Mouse (Mus musculus): ENCODE measurements around the gene Defb48. TPM values are rescaled to one million over a fixed set of nuclear protein-coding genes. Genes with fewer than 3 reads are reported as not detected.

Gene Defb48
- polyA plus RNA-seq, 1 experiment, result not detected

DNA sequence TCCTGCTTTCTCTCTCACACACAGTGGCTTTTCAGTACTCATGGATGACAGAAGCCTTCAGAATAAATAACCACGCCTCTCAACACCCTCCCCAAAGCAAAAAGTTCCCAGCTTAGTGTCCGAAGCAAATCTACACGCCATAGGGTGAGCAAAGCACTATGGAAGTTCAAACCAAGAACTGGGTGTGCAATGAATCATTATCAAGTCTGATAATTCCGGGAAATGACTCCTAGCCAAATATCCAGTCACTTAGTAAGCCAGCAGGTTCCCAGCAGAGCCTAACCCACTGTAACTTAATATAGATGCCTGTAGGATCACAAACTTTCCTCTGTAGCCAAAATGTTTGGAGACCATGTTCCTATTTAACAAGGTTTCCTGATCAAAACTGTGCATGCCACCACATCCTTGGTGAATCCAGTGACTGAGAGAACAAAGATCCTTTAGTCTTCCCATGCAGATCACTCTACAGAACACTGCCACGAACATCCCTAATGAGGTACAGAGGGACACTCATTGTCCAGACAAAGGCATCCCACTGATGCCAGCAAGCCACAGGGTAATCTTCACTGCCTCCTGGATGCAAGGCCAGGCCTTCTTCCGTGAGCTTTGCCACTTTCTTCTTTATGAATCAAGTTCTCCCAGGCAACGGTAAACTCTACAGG lies 7.7 kb upstream of the Defb48 start:
- H3K4me3 ChIP-seq (replicated peaks; ENCODE audit: control insufficient read depth, low read depth, low read length), result no peak overlapping the region
- WGBS, result 85% methylated on average over 7 of the region's 7 CpGs

DNA sequence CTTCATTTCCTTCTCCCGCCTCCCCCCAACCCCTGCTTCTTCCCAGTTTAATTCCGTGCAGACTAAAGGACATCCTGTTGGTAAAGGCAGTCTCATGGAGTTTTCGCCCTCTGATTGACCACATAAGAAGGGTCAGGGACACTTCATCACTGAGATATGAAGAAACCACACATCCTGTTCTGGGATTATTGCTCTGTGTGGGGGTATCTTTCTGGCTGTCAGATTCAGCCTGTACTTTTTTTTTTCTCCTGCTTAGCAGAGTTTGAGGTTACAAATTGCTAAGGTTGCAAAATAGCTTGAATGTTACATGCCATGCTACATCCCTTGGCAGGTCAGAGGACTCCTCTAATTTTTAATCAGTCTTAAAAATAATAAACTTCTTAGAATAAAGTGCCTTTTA lies 7.0 kb upstream of the Defb48 start:
- TF ChIP-seq CTCF (IDR thresholded peaks at IDR 0.05; ENCODE audit: control insufficient read depth, insufficient read depth, low read length) (no peak), POLR2A (IDR thresholded peaks at IDR 0.05; ENCODE audit: borderline replicate concordance, control insufficient read depth, low read depth, low read length) (no peak)
- Histone ChIP-seq H3K27ac (ENCODE audit: control insufficient read depth, insufficient read depth, low read depth, low read length, poor library complexity) (no peak overlapping the region), H3K4me1 (ENCODE audit: control insufficient read depth, insufficient read depth, low read length) (no peaks in the 10 kb centered on the region), H3K4me3 (replicated peaks; ENCODE audit: control insufficient read depth, low read depth, low read length) (no peak overlapping the region)
- 17% methylated on average over 3 of the region's 3 CpGs for whole genome bisulfite sequencing

More for the DNA sequence above, 7.7 kb upstream of the Defb48 start:
- TF ChIP-seq POLR2A (IDR thresholded peaks at IDR 0.05; ENCODE audit: borderline replicate concordance, control insufficient read depth, low read depth, low read length), result no peak
- no peak for TF ChIP-seq CTCF (IDR thresholded peaks at IDR 0.05; ENCODE audit: control insufficient read depth, insufficient read depth, low read length)
- H3K4me1 ChIP-seq (ENCODE audit: control insufficient read depth, insufficient read depth, low read length), result no peaks in the 10 kb centered on the region
- no peak overlapping the region for H3K27ac ChIP-seq (ENCODE audit: control insufficient read depth, insufficient read depth, low read depth, low read length, poor library complexity)

DNA sequence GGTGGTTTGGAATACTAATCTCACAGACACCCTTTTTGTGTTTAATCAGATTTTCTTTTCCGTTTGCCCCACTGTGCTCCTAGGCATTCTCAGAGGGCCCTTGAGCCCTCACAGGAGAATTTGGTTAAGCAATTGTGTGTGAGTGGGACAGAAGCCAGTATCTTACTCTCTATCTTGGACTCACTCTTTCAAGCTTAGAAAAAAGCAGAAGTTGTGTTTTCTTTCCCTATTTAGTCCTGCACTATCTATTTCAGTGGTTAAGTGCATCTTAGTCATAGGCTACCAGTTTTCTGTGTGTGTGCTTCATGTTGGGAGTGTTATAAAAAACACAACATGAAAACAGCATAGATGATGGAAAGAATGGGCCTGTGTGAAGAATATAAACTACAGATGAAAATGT lies 4.5 kb downstream of the Defb48 start:
- H3K4me3 ChIP-seq (replicated peaks; ENCODE audit: control insufficient read depth, low read depth, low read length), result no peak overlapping the region
- H3K4me1 ChIP-seq (ENCODE audit: control insufficient read depth, insufficient read depth, low read length), result no peaks in the 10 kb centered on the region
- no peak for TF ChIP-seq POLR2A (IDR thresholded peaks at IDR 0.05; ENCODE audit: borderline replicate concordance, control insufficient read depth, low read depth, low read length)
- no peak for TF ChIP-seq CTCF (IDR thresholded peaks at IDR 0.05; ENCODE audit: control insufficient read depth, insufficient read depth, low read length)
- 16% methylated on average over 1 of the region's 1 CpGs for WGBS
- H3K27ac ChIP-seq (ENCODE audit: control insufficient read depth, insufficient read depth, low read depth, low read length, poor library complexity), result no peak overlapping the region

DNA sequence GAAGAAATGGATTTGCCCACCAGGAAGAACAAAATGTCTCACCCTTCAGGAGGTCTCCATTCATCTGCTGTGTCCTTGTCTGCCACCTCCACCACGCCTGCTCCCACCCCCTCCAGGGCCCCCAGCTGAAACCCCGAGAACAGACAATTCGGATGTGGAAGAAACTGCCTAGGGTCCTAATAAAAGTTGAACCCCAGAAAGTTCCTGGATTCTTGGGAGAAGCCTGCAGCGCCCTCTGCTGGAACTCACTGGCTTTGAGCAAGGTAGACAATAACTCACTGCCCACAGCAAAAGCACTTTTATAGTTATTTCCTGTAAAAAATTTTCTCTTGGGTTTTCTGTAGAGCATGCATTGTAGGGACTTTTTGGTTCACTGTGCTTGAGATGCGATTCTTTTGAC lies 9.3 kb downstream of the Defb48 start:
- no peak overlapping the region for H3K27ac ChIP-seq (ENCODE audit: control insufficient read depth, insufficient read depth, low read depth, low read length, poor library complexity)
- no peaks in the 10 kb centered on the region for H3K4me1 ChIP-seq (ENCODE audit: control insufficient read depth, insufficient read depth, low read length)
- H3K4me3 ChIP-seq (replicated peaks; ENCODE audit: control insufficient read depth, low read depth, low read length), result no peak overlapping the region
- TF ChIP-seq POLR2A (IDR thresholded peaks at IDR 0.05; ENCODE audit: borderline replicate concordance, control insufficient read depth, low read depth, low read length) (no peak), CTCF (IDR thresholded peaks at IDR 0.05; ENCODE audit: control insufficient read depth, insufficient read depth, low read length) (peak; percentile 59)
- WGBS, result 47% methylated on average over 5 of the region's 5 CpGs

DNA sequence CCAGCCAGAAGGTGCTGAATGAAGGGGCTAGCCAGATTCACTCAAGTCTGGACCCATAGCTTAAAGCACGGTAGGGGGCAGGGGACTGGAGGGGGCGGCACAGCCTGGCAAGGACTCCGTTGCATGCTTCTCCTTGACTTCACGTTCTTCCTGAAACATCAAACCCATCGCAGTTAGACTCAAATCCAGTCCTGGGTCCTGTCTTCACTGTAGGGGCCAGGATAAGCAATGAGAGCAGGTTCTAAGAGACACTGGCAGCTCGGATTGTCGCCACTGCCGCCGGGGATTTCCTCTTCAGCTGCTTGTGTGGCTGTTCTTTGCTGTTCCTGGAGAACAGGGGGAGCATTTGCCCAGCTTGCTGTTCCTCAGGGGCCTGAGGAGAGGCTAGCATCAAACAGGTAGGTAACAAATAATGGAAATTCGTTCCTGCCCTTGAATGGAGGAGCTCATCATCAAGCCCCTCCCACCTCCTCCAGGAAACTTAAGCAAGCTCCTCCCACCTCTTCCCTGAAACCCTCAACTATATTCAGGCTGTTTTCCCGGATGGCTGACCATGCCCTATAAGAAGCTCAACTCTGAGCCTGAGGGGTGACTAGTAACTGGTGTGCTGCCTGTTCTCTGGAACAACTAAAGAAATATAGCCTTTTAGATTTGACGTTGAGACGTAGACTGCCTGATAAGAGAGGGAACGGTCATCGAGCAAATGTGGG lies 18.3 kb downstream of the Defb48 start:
- TF ChIP-seq POLR2A (IDR thresholded peaks at IDR 0.05; ENCODE audit: borderline replicate concordance, control insufficient read depth, low read depth, low read length) (no peak), CTCF (IDR thresholded peaks at IDR 0.05; ENCODE audit: control insufficient read depth, insufficient read depth, low read length) (no peak)
- 35% methylated on average over 15 of the region's 15 CpGs for WGBS
- H3K4me3 ChIP-seq (replicated peaks; ENCODE audit: control insufficient read depth, low read depth, low read length), result no peak overlapping the region
- H3K4me1 ChIP-seq (ENCODE audit: control insufficient read depth, insufficient read depth, low read length), result no peaks in the 10 kb centered on the region
- H3K27ac ChIP-seq (ENCODE audit: control insufficient read depth, insufficient read depth, low read depth, low read length, poor library complexity), result no peak overlapping the region

DNA sequence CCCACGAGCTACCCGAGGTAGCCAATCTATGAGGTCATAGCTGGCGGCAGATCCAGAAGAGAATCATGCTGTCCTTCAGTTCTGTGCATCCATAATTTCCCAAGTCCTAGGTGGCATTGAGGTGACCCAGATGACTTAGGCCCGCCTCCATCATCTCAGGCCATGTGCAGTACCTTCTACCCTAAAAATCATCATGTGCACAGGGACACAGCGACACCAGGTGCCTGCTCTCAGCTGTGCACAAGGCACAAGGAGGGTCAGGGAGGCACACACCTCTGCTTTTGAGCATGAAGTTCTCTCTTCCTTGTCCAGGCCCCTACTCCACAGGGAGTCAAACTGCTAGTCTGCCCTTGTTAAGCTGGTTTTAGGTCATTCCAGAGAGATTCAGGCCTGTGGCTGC lies 19.0 kb downstream of the Defb48 start:
- H3K4me1 ChIP-seq (ENCODE audit: control insufficient read depth, insufficient read depth, low read length), result no peaks in the 10 kb centered on the region
- no peak overlapping the region for H3K27ac ChIP-seq (ENCODE audit: control insufficient read depth, insufficient read depth, low read depth, low read length, poor library complexity)
- no peak for TF ChIP-seq CTCF (IDR thresholded peaks at IDR 0.05; ENCODE audit: control insufficient read depth, insufficient read depth, low read length)
- no peak for TF ChIP-seq POLR2A (IDR thresholded peaks at IDR 0.05; ENCODE audit: borderline replicate concordance, control insufficient read depth, low read depth, low read length)
- no peak overlapping the region for H3K4me3 ChIP-seq (replicated peaks; ENCODE audit: control insufficient read depth, low read depth, low read length)
- 69% methylated on average over 5 of the region's 5 CpGs for WGBS

DNA sequence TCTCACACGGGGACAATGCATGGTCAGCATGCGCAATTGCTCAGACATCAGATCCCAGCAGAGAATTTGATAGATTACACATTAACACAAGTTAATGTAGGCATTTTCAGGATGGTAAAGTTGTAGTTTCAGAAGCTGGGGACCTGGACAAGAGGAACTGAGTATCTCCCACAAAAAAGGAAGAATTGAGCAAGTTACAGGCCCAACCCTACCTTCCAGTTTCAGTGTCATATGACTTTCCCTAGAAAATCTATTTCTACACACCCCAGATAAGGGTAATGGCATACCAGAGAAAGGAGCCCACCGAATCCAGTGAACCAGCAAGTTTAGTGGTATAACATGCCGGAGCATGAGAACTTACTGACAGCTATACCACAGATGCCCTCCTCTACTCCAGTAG lies 20.7 kb downstream of the Defb48 start:
- TF ChIP-seq POLR2A (IDR thresholded peaks at IDR 0.05; ENCODE audit: borderline replicate concordance, control insufficient read depth, low read depth, low read length) (no peak), CTCF (IDR thresholded peaks at IDR 0.05; ENCODE audit: control insufficient read depth, insufficient read depth, low read length) (no peak)

DNA sequence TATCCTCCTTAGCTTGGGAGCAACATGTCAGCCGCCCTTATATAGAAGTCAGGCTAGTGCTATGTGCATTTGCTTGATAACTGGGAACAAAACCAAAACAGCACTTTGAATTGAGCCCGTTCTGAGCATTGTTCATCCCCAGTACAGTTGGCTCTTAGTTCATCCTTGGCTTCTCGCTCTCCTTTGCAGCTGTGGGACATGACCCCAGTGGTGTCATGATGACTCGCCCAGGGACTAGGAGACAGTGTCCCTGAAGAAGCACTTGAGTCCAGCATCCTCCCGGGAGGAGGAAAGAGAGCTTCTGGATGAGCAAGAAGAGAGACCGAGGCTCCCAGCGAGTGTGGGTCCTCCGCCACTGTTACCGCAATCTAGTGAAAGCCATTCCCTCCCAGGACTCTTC lies 28.2 kb downstream of the Defb48 start:
- Histone ChIP-seq H3K4me3 (replicated peaks; ENCODE audit: control insufficient read depth, low read depth, low read length) (no peak overlapping the region), H3K27ac (ENCODE audit: control insufficient read depth, insufficient read depth, low read depth, low read length, poor library complexity) (no peak overlapping the region), H3K4me1 (ENCODE audit: control insufficient read depth, insufficient read depth, low read length) (no peaks in the 10 kb centered on the region)
- 84% methylated on average over 9 of the region's 9 CpGs for WGBS
- no peak for TF ChIP-seq POLR2A (IDR thresholded peaks at IDR 0.05; ENCODE audit: borderline replicate concordance, control insufficient read depth, low read depth, low read length)
- no peak for TF ChIP-seq CTCF (IDR thresholded peaks at IDR 0.05; ENCODE audit: control insufficient read depth, insufficient read depth, low read length)

More for the DNA sequence above, 20.7 kb downstream of the Defb48 start:
- WGBS, result 60% methylated on average over 4 of the region's 4 CpGs
- no peak overlapping the region for H3K4me3 ChIP-seq (replicated peaks; ENCODE audit: control insufficient read depth, low read depth, low read length)
- H3K27ac ChIP-seq (ENCODE audit: control insufficient read depth, insufficient read depth, low read depth, low read length, poor library complexity), result no peak overlapping the region
- no peaks in the 10 kb centered on the region for H3K4me1 ChIP-seq (ENCODE audit: control insufficient read depth, insufficient read depth, low read length)
